Mouse (Mus musculus) brown adipose tissue, adult 24 weeks (tissue): Measurements from ENCODE around the gene Mettl24. TPM values are rescaled to one million over a fixed set of nuclear protein-coding genes. Genes with fewer than 3 reads are reported as not detected.
A peak's percentile ranks its signal among the peaks of the same experiment; 100 is the strongest.
"Not testable (repeated sequence)": the region's sequence is repeated elsewhere in the genome, so short reads cannot be mapped to it uniquely, and the experiment has no call there.

Experiments
- H3K27ac ChIP-seq: fragments of 200-500 bp; replicated peaks from 2 replicates; pipeline ENCODE4 v1.5.1; 2012; ENCODE audit warnings: low read depth, mild to moderate bottlenecking, low read length
- H3K4me1 ChIP-seq: fragments of 200-500 bp; 2 replicates; pipeline ENCODE4 v1.6.1; 2012; ENCODE audit warnings: low read length, mixed read lengths; ENCODE audit not compliant: control insufficient read depth, insufficient read depth, insufficient read length
- H3K4me3 ChIP-seq: fragments of 200-500 bp; 2 replicates; pipeline ENCODE4 v1.5.1; 2012; ENCODE audit warnings: low read depth, mild to moderate bottlenecking, low read length, moderate library complexity; ENCODE audit not compliant: insufficient read depth
- polyA plus RNA-seq: library from polyadenylated mRNA; stranded (reverse); fragments of >200 nt; gene quantifications from 2 replicates; pipeline ENCODE4 v1.2.4, GENCODE M21; 2012; ENCODE audit not compliant: missing spikeins, insufficient read depth, insufficient read length

Gene Mettl24
- polyA plus RNA-seq, 1 experiment: 1.1 TPM

GRCm38 (mm10) chr10:40775151-40775550, 92.1 kb downstream of the Mettl24 start:
- no peak overlapping the region for H3K4me3 ChIP-seq
- no peaks in the 10 kb centered on the region for H3K4me1 ChIP-seq
- no peak overlapping the region for H3K27ac ChIP-seq

- H3K4me3 ChIP-seq: no peak overlapping the region
- H3K4me1 ChIP-seq: no peaks in the 10 kb centered on the region
- H3K27ac ChIP-seq: no peak overlapping the region
Measured at GRCm38 (mm10) chr10:40775655-40776054, 92.6 kb downstream of the Mettl24 start.

GRCm38 (mm10) chr10:40777171-40777570, 94.1 kb downstream of the Mettl24 start:
- Histone ChIP-seq H3K4me1 (no peaks in the 10 kb centered on the region), H3K4me3 (no peak overlapping the region), H3K27ac (no peak overlapping the region)

DNA sequence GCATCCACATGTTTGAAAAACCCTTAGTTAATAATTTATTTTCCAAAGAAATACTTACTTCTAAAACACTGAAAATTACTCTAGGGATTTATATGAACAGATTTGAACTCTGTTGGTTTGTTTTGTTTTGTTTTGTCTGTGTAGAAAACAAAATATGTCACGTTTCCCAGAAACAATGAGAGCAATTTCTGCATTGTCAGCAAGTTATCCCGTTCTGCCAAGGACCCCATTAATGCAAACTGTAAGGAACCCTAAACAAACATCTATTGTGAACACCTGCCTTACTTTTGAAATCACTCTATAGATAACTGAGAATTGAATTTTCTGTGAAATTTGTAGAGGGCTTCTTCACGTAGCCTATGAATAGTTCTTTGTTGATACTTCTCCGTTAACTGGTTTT, 95.4 kb downstream of the Mettl24 start:
- H3K4me3 ChIP-seq: no peak overlapping the region
- no peaks in the 10 kb centered on the region for H3K4me1 ChIP-seq
- no peak overlapping the region for H3K27ac ChIP-seq

DNA sequence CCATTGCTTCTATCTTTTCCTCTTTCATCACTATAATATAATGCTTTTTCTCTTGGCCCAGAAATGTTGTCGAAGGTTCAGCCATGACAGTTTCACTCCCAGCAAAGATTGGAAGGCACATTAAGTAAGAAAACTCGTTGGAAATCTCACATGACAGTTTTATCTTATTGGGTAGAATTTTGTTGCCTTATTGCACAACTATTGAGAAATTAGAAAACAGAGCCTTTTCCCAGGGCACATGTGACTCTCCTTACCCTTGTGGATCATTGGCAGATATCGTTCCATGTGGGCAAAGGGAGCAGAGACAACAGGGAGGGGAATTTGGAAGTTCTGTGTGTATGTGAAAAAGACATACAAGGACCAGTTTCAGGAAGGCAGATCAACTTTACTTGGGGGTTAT, 107.3 kb downstream of the Mettl24 start:
- no peaks in the 10 kb centered on the region for H3K4me1 ChIP-seq
- H3K27ac ChIP-seq: 0 out of 2 replicates have a peak overlapping the region, but pooled peaks have one; percentile 11
- no peak overlapping the region for H3K4me3 ChIP-seq

DNA sequence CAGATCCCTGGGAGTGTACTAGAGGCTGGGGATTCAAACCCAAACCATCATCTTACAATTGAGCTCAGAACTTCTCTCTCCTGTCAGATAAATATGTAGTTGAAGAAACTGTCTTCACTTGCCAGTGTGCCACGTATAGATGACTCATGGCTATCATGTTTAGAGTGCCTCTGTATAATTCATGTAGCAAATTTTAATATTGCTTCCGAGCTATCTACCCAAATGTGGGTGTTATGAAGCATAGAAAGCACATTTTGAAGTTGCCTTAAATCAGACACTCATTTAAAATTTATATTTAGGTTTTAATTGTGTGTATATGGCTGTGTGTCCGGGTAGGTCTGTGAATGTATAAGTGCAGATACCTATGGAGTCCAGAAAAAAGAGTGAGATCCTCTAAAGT, 109.0 kb downstream of the Mettl24 start:
- H3K4me3 ChIP-seq: no peak overlapping the region
- no peaks in the 10 kb centered on the region for H3K4me1 ChIP-seq
- H3K27ac ChIP-seq: no peak overlapping the region

- H3K4me3 ChIP-seq: no peak overlapping the region
- H3K27ac ChIP-seq: no peak overlapping the region
- no peaks in the 10 kb centered on the region for H3K4me1 ChIP-seq
Measured at GRCm38 (mm10) chr10:40805221-40805620, 122.1 kb downstream of the Mettl24 start.

GRCm38 (mm10) chr10:40806221-40806620, 123.1 kb downstream of the Mettl24 start:
- Histone ChIP-seq H3K27ac (no peak overlapping the region), H3K4me1 (no peaks in the 10 kb centered on the region), H3K4me3 (no peak overlapping the region)

DNA sequence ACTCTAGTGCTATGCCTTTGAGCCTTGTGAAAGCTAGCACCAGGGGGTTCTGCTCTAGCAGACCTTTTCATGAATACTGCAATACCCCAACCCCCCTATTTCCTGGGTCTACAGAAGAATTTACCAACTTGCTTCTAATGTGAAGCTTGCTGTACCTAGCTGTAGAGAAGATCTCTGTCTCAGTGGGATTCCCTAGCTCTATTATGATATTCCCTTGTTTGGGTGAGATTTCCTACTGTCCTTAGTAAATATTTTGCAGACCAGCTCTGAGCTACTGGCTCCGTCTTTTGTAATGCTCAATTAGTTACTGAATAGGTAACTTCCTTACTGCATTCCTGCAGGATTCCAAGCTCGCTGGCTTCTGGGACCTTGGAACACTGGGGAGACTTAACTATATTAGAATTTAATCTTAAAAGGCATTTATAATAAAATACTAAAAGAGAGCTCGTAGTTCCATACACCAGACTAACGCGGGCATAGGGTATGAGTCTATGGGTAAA, 126.4 kb downstream of the Mettl24 start:
- H3K27ac ChIP-seq, H3K4me3 ChIP-seq, H3K4me1 ChIP-seq: not testable (repeated sequence)

DNA sequence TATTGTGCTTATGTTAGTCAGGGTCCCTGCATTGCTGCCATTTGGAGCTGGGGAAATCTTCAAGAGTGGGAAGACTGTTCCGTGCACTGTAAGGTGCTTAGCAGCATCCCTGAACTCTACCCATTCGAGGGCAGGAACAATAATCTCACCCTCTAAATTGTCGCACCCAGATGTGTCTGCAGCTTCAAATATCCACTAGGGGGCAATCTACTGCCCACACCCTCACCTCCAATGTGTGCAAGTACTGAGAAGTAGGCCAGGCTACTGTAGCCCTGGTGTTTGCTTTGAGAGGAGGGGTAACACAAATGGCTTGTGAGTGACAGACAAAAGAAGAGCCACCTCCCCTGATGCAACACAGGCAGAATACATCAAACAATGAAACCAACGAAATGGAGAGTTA, 130.5 kb downstream of the Mettl24 start:
- Histone ChIP-seq H3K4me1 (no peaks in the 10 kb centered on the region), H3K4me3 (no peak overlapping the region), H3K27ac (no peak overlapping the region)

DNA sequence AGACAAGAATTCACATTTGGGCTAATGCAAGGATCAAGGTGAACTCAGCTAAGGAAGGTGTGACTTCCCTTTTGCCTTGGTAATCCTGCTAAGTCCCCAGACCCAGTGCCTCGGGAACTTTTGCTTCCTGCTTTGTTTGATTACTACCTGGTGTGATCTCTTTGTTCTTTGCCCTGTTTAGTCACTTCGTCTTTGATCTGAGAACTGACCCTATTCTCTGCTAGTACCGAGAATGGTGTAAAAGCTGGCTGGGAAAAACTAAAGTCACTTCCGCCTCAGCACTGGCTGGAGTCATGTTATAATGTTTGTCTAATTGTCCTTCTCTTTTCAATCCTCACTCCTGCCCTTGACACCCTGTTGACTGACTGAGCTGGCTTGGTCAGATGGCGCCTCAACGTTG, 133.4 kb downstream of the Mettl24 start:
- no peak overlapping the region for H3K27ac ChIP-seq
- no peak overlapping the region for H3K4me3 ChIP-seq
- no peaks in the 10 kb centered on the region for H3K4me1 ChIP-seq

DNA sequence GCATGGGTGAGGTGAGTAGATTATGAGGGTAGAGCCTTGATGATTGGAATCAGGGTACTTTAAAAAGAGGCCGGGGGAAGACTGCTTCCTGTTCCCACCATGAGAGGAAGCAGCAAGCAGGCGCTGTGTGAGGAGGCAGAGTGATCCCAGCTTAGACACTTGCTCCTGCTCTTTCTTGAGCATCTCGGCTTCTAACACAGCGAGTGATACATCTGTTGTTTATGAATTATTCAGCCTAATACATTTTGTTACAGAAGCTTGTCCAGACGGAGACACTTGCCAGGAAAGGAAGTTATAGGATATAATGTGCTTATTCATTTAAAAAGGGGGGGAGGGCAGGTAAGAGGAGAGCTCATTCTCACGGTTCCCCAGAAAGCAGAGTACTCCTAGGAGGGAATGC, 142.9 kb downstream of the Mettl24 start:
- no peak overlapping the region for H3K4me3 ChIP-seq
- no peaks in the 10 kb centered on the region for H3K4me1 ChIP-seq
- H3K27ac ChIP-seq: no peak overlapping the region

DNA sequence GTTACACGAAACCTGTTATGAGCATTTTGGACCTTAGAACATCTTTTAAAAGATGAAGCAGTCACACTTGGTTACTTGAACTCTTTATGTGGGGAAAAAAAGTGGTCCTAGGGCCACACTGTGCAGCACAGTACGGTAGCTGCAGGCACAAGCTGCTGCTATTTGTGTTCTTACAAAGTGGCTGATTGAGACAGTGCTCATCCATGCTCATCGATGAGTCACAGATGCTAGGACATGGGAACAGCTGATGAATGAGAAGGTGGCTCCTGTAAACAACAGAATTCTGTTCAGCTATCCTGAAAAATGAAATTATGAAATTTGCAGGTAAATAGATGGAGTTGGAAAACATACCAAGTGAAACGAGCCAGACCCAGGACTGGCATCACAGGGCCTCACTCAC, 144.6 kb downstream of the Mettl24 start:
- Histone ChIP-seq H3K4me1 (no peaks in the 10 kb centered on the region), H3K27ac (no peak overlapping the region), H3K4me3 (no peak overlapping the region)

DNA sequence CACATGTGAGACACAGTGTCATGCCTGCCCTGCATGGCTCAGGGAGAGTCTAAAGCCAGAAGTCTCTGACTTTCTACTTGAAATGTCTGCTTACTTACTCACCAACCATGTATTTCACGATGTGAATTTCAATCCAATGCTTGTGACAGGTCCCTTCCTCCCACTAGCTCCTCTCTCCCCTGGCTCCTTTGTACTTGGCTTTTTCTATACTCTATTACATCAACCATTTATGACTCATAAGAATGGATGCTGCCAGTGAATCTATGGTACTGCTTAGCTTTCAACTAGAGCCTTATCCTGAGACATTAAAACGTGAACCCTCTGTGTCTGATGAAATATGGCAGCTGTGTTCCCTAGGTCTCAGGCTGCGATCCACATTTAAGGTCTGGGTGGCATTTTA, 147.2 kb downstream of the Mettl24 start:
- Histone ChIP-seq H3K4me3 (no peak overlapping the region), H3K4me1 (no peaks in the 10 kb centered on the region), H3K27ac (no peak overlapping the region)

DNA sequence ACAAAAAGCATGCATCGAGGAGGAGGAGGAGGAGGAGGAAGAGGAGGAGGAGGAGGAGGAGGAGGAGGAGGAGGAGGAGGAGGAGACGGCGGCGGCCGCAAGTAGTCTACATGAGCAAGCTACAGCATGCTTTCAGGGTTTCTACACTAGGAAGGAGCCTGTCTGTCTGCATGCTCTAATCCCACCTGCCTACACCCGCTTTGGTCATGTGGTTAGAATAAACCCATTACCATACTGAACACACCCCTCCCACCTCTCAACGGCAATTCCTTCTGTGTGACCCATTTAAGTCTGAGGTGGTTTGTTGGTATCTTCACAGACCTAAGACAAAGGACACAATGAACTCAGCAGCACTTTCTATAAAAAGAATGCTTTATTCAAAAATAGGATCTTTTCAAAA, 148.2 kb downstream of the Mettl24 start:
- Histone ChIP-seq H3K4me3 (no peak overlapping the region), H3K4me1 (no peaks in the 10 kb centered on the region), H3K27ac (no peak overlapping the region)

DNA sequence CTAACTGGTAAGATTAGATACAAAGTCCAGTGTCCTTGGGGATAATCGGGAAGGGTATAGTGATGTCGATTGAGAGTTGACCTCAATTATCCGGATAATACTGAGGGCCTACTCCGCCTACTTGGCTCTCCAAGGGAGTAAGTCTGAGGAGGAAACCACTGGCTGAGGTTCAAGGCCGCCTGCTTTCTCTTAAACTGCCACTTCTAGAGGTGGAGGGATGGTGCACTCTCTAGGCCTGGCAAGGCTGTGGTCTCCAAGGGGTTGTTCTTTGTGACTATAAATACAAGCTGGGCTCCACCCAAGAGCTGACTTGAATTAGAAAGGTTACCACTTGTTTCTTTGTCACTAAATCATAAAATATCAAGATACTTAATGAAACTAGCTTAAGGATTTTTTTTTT, 157.0 kb downstream of the Mettl24 start:
- H3K4me3 ChIP-seq: no peak overlapping the region
- no peak overlapping the region for H3K27ac ChIP-seq

GRCm38 (mm10) chr10:40843841-40844240, 160.8 kb downstream of the Mettl24 start:
- no peaks in the 10 kb centered on the region for H3K4me1 ChIP-seq
- H3K4me3 ChIP-seq: no peak overlapping the region
- no peak overlapping the region for H3K27ac ChIP-seq

More for the DNA sequence above, 157.0 kb downstream of the Mettl24 start:
- H3K4me1 ChIP-seq: no peaks in the 10 kb centered on the region
